In genomic region chr8:113125586-113125985, GRCm38 (mm10) we compare ENCODE assay signal across 16 mouse cellular contexts.
"Had no signal": no experiment of that assay in that cellular context is flagged by ENCODE, and none has a peak within 500 bp of the region (broad histone marks: within the 10 kb centered on the region; RNA-seq: fewer than 3 reads in every experiment).

No protein-coding gene starts in this region.

- H3K9ac ChIP-seq: liver, embryonic 13.5 days; liver, embryonic 15.5 days; liver, postnatal 0 days; lung, embryonic 15.5 days; midbrain, embryonic 12.5 days; neural tube, embryonic 12.5 days had no signal

- H3K36me3 ChIP-seq: liver, embryonic 13.5 days; liver, embryonic 15.5 days; lung, embryonic 15.5 days; midbrain, embryonic 12.5 days; neural tube, embryonic 12.5 days had no signal

- H3K27ac ChIP-seq: liver, embryonic 13.5 days; liver, embryonic 15.5 days; lung, embryonic 15.5 days; macrophage; midbrain, embryonic 12.5 days; neural tube, embryonic 12.5 days had no signal

- H3K4me1 ChIP-seq: liver, embryonic 13.5 days; liver, embryonic 15.5 days; lung, embryonic 15.5 days; megakaryocyte, embryonic 14.5 days; midbrain, embryonic 12.5 days; neural tube, embryonic 12.5 days had no signal

- H3K27me3 ChIP-seq: liver, embryonic 13.5 days; liver, embryonic 15.5 days; lung, embryonic 15.5 days; megakaryocyte, embryonic 14.5 days; midbrain, embryonic 12.5 days; neural tube, embryonic 12.5 days had no signal

- H3K9me3 ChIP-seq: liver, embryonic 13.5 days; liver, embryonic 15.5 days; lung, embryonic 15.5 days; midbrain, embryonic 12.5 days; neural tube, embryonic 12.5 days had no signal

- H3K4me2 ChIP-seq: liver, embryonic 13.5 days; liver, embryonic 15.5 days; lung, embryonic 15.5 days; midbrain, embryonic 12.5 days; neural tube, embryonic 12.5 days had no signal

- H3K4me3 ChIP-seq: liver, embryonic 13.5 days; liver, embryonic 15.5 days; lung, embryonic 15.5 days; megakaryocyte, embryonic 14.5 days; midbrain, embryonic 12.5 days; neural tube, embryonic 12.5 days had no signal

- ATAC-seq: liver, postnatal 0 days; lung, postnatal 0 days had no signal

- DNase-seq: liver, embryonic 13.5 days; liver, postnatal 0 days; lung, adult 2 months; lung, postnatal 14 days; lung, postnatal 36 days; right cerebral cortex, postnatal 14 days; thymus, adult 18-20 months; thymus, postnatal 14 days; thymus, postnatal 36 days had no signal
